Mouse (Mus musculus) natural killer cell, adult 2 months (primary cell): Measurements from ENCODE around the gene Klhl31.

Experiments used
- DNase-seq, 2 experiments: peaks; one replicate each; pipeline ENCODE4 v3.0.0; 2022; ENCODE audit warnings: low spot score in 2 of 2

The Klhl31 gene

DNA sequence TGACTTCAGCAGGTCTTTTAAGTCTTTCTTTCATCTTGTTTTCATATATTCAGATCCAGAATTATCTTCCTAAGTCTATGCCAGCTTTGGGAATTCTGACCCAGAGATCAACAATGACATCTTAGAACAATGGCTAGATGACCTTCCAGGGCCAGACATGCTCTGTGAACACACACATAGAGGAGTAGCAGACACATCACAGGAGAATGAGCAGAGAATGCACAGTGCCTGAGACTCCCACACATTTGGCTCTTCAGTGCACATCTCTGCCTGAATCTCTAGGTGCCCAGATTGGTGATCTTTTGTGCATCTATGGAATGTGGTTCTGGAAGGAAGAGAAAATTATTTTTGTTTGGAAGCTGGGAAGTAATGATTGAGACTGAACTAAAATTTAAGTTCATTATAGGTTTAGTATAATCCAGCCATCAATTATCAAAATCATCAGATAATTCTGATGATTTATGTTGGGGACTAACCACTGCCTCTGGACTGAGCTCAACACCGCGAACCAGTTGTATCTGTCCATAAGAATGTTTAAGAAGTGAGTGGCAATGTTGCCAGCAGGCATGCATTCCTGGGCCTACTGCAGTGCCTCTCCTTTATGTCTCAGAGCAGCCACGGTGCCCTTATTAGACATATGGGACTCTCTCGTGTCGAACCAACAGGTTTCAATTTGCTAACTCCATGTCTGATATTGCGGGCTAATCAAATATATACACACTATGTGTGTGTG lies 12.8 kb upstream of the Klhl31 start:
- DNase-seq, result no peak

DNA sequence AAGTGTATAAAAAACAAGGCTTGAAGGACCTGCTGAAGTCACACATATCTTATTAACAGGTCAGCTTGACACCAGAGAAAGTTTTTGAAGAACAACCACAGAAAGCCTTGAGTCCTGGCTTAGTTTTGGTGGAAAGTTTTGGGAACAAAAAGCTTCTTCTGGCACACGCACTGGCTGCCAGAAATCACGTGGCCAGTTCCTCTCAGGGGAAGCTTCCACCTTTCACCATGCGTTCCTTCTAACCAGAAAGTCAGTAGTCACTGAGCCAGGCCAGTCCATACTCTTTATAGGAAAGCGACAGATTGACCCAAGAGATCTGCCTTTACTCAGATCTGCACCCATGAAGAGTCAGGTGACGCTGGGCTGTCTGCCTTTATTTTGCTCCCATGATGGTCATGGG lies 12.1 kb upstream of the Klhl31 start:
- DNase-seq, result no peak

DNA sequence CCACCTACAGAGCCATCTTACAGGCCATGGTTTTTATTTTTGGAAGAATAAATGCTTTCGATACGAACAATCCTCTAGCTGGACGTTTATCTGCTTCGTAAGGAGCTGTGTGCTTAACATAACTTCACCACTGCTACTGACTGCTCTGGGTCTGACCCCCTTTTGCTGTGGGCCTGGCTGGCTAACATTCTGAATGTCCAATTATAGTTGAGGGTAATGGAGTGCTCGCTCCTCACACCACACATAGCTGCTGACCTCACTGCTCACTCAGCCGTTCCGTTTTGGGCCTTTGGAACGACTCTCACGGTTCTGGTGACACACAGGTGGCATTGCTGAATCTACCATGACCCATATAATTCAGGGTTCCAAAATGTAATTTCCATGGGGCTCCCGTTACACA lies 7.6 kb upstream of the Klhl31 start:
- DNase-seq, result no peak

DNA sequence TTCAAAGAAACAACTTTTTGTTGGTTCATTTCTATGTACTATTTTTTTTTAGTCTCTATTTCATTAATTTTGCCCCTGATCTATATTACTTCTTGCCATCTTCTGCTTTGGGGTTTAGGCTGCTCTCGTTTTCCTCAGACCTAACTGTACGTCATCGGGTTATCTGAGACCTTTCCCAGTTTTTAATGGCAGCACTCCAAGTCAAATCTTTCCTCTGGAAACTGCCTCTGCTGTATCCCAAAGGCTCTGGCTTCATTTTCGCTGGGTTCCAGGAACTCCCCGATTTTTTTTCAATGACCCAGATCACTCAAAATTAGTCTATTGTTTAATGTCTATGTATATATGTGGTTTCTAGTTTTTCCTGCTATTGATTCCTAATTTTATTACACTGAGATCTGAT lies 6.6 kb upstream of the Klhl31 start:
- DNase-seq, result no peak

DNA sequence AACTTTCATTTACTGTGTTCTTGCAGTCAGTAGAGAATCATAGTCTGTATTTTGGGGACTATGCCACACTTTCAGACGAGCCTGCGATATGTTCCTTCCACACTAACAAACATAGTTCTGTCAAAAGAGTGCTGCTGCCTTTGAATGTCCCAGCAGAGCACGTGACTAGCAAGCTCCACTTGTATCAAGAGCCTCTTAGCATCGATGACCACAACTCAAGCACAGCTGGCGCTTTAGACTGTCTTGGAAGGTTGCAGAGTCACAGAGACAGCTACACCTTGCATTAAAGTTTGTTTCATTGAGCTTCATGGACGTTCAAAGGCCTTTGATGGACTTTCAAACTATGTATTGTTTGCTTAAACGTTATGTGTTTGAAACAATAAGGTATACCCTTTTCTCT lies 5.5 kb upstream of the Klhl31 start:
- DNase-seq, result no peak

DNA sequence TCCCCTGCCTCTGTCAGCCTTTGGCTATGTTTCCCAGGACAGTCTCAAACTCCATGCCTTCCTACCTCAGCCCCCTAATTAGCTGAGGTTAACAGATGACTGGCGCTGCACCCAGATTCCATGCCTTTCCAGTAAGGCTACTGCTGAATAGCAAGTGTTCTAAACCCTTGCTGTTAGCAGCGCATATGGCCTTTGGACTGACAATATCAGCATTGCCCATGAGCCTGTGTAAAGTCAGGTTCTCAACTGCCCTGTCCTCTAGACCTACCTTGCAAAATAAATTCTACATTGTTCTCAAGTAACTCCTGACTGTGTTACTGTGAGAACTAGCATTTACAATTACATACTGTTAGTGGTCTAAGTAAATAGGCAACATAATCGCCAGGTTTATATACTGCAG lies 3.9 kb upstream of the Klhl31 start:
- DNase-seq, result no peak

DNA sequence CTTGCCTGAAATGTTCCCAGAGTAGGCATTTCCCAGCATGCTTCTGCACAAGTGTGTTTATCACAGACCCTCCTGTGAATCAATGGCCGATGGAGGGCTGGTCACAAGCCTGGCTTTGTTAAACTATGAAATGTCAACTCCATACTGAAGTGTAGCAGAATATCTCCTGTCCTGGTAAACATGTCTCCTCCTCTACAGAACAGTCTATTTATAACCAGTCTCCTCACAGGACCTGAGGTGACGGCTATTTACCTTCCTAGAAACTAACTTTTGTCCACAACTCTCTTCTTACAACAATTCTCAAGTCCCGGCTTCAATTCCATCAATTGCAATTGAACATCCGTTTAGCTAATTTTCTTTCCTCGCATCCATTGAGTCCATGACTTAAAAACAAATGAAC lies 297 bp upstream of the Klhl31 start:
- DNase-seq, result no peak

DNA sequence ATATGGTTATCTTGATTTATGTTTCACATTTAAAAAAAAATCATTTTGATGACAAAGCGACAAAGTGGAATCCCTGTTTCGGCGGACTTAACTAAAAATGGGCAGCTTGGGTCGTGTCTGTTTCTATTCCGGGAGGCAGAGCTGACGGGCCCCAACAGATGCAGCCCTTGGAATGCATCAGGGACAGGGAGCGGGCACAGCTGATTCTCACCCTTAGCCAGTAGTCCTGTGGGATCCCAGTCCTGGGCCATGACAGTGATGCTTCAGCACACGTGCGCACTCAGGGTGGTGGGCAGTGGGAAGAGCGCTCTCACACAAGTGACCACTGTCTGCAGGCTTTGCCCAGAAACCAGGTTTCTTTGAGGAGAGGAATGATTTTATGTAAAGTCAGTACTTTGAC lies 1.1 kb downstream of the Klhl31 start:
- no peak for DNase-seq

DNA sequence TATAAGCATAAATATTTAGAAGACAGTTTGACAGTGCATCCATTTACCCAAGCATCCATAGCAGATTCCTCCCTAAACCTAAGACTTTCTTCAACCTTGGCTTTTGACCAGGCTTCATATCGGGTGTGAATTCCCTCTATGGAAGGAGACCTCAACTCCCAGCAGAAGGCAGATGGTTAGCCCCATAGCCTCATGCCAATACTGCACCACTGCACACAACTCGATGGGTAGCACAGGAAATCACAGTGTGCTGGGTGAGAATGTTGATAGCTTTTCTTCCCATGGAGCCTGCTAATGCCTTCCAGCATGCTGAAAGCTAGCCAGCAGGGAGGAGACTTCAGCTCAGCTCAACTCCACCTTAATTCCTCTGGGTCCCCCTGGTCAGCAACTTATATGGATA lies 8.9 kb downstream of the Klhl31 start:
- DNase-seq, result no peak

DNA sequence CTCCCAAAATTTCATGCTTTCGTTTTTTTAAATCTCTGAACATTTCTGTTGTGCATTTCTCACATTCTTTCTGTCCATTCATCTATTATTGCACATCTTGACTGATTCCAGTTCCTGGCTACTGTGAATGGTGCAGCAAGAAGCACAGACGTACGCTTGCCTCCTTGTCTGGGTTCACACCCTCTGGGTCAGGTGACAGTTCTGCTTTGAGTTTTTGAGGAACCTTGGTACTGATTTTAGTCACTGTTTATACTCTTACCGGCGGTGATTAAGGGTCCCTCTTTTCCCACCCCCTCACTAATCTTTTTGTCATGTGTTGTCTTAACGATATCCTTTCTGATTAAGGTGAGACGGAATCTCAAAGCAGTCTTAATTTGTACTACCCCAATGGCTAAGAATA lies 15.5 kb downstream of the Klhl31 start:
- no peak for DNase-seq

DNA sequence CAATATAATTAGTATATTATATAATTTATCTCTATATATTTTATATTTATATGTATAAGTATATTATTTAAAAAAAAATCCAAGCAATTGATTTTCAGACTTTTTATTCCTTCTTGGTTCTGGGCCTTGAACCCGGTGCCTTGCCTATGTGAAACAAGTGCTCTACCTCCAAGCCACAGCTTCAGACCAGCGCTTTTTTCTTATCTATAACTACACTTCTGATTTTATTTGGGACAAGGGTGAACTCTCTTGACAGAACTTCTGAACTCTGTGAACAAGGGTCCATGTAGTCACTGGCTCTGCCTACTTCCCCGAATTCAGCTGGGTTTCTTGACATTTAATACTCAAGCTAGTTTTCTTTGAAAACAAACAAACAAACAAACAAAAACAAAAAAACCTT lies 17.6 kb downstream of the Klhl31 start:
- DNase-seq, result no peak

DNA sequence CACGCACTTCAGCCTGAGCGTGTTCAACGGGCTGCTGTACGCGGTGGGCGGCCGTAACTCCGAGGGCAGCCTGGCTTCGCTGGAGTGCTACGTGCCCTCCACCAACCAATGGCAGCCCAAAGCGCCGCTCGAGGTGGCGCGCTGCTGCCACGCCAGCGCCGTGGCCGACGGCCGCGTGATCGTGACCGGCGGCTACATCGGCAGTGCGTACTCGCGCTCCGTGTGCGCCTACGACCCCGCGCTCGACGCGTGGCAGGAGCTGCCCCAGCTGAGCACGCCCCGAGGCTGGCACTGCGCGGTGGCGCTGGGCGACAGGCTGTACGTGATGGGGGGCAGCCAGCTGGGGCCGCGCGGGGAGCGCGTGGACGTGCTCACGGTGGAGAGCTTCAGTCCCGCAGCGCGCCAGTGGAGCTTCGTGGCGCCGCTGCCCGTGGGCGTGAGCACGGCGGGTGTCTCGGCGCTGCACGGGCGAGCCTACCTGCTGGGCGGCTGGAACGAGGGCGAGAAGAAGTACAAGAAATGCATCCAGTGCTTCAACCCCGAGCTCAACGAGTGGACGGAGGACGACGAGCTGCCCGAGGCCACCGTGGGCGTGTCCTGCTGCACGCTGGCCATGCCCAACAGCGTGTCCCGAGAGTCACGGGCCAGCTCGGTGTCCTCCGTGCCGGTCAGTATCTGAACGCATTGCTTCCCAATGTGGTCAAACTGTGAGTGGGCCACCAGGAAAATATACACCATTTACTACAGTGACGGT lies 19.1 kb downstream of the Klhl31 start:
- DNase-seq, result peak; percentile 1 to 12

DNA sequence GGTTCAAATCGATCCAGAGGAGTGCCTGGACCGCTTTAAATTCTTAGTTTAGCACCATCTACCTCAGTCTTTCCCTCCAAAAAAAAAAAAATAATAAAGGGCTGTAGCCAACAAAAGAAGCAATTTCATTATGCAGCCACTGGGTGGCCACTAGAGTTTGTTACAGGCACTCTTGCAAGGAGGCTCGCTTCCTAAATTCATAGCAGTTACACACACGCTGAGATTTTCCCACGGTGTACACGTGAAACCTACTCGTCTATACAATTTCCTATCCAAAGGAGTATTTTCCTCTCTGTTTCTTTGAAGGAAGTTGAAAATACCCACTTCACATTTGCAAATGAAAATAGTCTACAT lies 19.6 kb downstream of the Klhl31 start:
- peak; percentile 28 to 52 for DNase-seq

DNA sequence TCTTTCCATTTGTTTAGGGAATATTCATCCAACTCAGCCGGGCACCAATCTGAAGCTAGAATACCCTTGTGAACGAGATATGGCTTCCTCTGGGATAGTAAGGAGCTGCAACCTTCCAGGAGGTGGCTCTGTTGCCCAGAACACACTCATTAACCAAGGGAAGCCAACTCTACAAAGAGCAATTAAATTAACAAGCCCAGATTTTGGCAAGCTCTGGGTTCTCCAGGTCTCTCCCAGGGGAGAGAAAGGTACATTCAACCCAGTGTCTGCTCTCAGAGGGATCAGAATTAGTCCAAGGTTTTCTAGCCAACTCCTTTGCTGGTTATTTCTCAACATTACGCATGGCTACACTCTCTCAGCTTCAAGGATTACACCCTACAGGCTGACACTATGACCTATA lies 26.6 kb downstream of the Klhl31 start:
- DNase-seq, result no peak

DNA sequence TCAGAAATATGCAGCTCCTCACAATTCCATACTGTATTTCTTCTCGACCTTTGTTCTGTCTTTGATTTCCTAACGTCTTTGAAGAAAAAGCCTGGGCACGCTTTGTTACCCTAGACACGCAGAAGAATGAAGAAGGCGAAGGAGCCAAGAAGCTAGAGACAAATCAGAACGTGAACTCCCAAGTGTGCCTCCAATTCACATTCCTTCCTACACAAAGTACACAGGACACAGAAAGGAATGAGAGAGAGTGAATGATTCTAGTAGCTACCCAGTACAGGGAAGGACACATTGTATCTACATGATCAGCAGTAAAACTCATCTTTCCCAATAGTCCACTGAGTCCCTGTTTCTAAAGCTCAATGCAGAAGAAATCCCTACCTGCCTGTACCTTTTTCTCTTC lies 33.8 kb downstream of the Klhl31 start:
- DNase-seq, result no peak

DNA sequence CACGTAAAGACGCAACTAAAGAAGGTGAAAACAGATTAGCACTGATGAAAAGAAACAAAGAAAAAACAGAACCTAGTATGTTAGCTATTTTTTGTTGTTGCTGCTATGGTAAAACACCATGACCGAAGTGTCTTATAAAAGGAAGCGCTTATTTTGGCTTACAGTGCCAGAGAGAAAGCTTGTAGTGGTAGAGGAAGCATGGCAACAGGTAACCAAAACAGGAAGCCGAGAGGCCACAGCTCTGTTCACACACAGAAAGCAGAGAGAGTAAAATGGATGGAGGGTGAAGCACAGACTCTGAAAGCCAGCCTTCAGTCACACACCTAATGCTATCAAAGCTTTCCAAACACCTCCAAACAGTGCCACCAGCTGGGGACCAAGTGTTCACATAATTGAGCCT lies 34.7 kb downstream of the Klhl31 start:
- peak in 1 of 2 experiments; percentile 4 for DNase-seq

DNA sequence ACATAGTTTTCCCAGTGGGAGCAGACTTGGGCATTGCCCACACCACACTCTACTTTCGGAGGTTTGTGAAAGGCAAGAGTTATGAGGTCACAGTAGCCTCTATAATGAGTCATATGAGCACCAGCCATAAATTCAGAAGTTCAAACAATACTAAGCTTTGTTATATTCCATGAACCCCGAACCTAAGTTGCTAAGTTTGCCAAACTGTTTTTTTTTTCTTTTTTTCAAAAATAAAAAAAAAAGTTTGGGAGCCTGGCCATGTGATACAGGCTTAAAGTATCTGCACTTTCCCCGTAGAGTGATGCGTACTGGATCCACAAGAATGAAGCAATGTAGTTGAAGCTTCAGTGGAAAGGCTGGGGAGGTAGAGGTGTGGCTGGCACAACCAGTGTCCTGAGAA lies 36.9 kb downstream of the Klhl31 start:
- no peak for DNase-seq

DNA sequence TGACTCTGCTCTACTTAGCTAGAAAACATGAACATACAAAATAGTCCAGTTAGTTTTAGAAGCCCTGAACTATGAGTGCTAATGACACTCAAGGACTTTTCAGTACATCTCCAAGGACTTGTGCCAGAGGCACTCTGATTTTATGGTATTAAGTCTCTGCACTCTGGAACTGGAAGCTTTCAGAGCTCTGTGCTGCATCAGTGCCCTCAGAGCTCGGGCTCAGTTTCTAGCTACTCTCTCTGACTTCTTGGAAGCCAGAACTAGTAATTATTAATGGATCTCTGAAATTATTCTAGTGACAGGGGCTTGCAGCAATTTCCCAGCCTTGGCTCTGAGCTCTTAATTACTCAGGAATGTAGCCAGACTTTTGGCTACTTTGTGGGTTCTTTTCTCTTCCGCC lies 37.7 kb downstream of the Klhl31 start:
- no peak for DNase-seq

DNA sequence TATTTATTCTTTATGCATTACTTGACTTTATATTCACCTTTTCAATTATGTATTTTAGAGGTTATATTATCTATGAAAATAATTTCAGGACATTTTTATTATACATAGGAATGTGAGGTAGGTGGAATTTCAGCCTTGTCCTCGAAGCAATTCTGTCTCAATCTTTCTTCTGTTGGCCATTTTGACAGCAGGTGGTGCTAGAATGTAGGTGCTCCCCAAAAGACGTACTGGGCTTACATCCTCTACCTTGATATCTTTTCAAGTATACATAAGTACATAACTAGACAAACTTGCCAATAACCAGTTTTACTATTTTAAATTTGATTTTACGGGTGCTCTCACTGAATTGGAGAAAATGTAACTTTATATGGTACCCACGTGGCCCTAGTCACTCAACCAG lies 48.6 kb downstream of the Klhl31 start:
- DNase-seq, result no peak

DNA sequence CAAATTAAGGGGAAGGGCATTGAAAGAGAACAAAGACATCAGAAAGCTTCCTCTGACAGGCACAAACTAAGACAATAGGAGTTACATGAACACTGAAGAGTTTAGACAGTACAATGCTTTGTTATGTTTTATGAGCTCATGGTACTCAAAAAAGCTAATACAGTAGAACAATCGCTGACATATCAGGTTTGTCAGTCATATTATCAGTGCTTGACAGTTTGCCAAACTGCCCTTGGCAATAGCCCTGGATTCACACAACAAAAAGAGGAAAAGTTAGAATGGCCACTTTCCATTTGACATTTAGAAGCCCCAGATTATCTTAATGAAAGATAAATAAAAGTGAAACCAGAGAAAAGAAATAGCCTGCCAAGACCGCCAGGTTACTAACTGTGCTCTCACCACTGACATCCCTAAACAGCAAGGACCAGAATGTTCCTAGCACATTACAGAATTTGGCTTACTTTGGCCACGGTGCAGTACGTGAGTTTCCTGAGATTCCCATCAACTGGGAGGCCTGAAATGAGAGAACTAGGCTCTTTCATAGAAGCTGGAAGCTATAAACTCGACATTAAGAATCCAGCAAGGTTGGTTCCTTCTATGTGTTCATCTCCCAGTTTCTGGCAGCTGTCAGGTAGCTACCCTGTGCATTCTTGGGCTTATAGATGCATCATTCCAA lies 49.7 kb downstream of the Klhl31 start:
- DNase-seq, result no peak

DNA sequence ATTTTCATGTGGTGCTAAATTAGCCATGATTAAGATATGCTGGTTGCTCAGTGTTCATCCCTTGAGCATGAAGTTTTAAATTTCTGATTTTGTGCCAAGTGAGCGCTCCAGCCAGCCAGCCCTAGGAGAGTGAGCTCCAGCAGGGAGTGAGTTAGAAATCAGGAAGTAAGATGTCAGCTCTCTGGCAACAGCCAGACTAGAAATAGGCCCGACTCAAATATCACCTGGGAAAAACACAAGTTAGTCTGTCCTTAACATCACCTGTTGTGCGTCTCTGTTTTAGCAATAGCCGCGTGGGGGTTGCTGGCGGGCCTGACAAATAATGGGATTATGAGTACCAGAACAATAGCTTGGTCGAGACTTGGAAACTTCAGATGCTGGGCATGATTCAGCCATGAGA lies 56.4 kb downstream of the Klhl31 start:
- DNase-seq, result no peak

DNA sequence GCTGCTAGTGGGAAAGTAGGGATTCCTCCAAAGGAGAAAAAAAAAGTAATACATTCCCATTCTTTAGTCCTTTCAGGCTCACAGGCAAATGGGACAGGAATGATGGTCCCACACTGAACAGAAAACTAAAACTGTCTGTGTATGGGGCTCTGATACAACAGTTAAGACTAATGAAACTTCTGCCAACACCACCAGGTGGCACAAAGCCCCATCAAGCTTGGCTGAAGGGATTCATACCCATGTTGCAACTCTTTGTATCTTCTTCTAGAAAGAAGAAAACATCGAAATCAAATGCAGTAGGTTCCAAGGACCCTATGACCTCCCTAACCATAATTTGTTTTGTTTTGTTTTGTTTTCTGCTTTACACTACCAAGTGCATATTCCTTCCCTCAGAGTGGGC lies 57.1 kb downstream of the Klhl31 start:
- DNase-seq, result no peak

DNA sequence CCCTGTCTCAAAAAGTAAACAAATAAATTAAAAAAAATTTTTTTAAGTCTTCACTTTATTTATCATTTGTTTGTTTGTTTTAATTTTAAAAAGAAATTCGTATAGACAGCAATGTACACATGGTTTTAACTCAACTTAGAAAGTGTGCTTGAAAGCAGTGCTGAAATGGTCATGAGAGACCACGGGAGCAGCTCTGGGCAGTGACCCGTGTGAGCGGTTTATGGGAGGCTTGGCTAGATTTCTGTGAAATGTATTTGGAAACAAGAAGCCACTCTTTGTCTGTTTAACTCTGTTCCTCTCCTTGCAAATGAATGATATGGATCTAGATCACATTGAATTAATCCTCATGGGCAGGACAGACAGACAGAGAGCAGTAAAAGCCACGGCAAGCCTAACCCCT lies 59.3 kb downstream of the Klhl31 start:
- no peak for DNase-seq
